Mouse (Mus musculus): ENCODE results near the gene Nr6a1.

Gene Nr6a1

GRCm38 (mm10) chr2:38688791-38689520 is 238.5 kb downstream of the Nr6a1 start:
- no peak for DNase-seq (ENCODE audit: low read depth in 2 of 2, low spot score in 2 of 2)

- no peak for DNase-seq (ENCODE audit: low read depth in 2 of 2, low spot score in 2 of 2)
These were observed 241.7 kb downstream of the Nr6a1 start for GRCm38 (mm10) chr2:38685746-38686145.

- no peak for DNase-seq (ENCODE audit: low read depth in 2 of 2, low spot score in 2 of 2)
These were observed 244.4 kb downstream of the Nr6a1 start for GRCm38 (mm10) chr2:38683083-38683482.

- DNase-seq (ENCODE audit: low read depth in 2 of 2, low spot score in 2 of 2): no peak
These were observed 245.3 kb downstream of the Nr6a1 start for GRCm38 (mm10) chr2:38682209-38682608.

- no peak for DNase-seq (ENCODE audit: low read depth in 2 of 2, low spot score in 2 of 2)
These were observed 248.5 kb downstream of the Nr6a1 start for GRCm38 (mm10) chr2:38678947-38679346.

GRCm38 (mm10) chr2:38675366-38675969 is 252.0 kb downstream of the Nr6a1 start:
- DNase-seq (ENCODE audit: low read depth in 2 of 2, low spot score in 2 of 2): no peak
